4 mouse cellular contexts compared by ENCODE assay signal in genomic region chr4:146491993-146492392, GRCm38 (mm10). TPM values are rescaled to one million over a fixed set of nuclear protein-coding genes. Genes with fewer than 3 reads are reported as not detected.
"Had no signal": no experiment of that assay in that cellular context is flagged by ENCODE, and none has a peak within 500 bp of the region (broad histone marks: within the 10 kb centered on the region; RNA-seq: fewer than 3 reads in every experiment).

No protein-coding gene starts in this region.

RNA-seq across cellular contexts. Expression of gene Zfp981, which starts 9.8 kb away (rescaled TPM):
- polyA plus RNA-seq: intestine, embryonic 16.5 days; lung, embryonic 16.5 days; spleen, adult 2 months; stomach, embryonic 15.5 days had no signal
